Mouse (Mus musculus) testis, adult 2 months (tissue): ENCODE results near the gene Psmf1.

Experiments used
- CTCF ChIP-seq: fragments of 200-500 bp; IDR thresholded peaks from 2 replicates; pipeline ENCODE4 v1.5.1; 2012; ENCODE audit warnings: low read depth, mild to moderate bottlenecking, inconsistent platforms, low read length, moderate library complexity; ENCODE audit not compliant: control insufficient read depth, insufficient read depth, insufficient replicate concordance
- POLR2A ChIP-seq: fragments of 200-500 bp; IDR thresholded peaks from 2 replicates; pipeline ENCODE4 v1.6.1; 2012; ENCODE audit warnings: low read depth, mild to moderate bottlenecking, inconsistent platforms, low read length, moderate library complexity; ENCODE audit not compliant: control insufficient read depth

DNA sequence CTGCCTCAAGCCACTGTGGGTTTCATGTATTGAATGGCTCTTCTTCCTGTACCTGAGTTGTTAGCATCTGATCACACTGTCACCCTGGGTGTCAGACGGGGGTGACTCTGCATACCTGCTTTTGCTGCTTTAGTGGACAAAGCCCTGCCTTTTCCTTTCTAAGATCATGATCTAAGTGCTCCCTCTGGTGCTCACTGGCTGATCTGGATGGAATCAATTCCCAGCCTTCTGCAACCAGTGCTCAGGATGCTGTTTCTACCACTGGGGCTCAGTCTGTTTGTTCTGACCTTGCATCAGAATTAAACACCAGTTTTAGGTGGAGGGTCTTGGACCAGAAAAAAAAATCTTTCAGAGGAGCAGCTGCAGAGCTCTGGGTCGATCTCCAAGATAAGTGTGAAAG is 67.8 kb downstream of the Psmf1 start:
- no peak for TF ChIP-seq CTCF
- TF ChIP-seq POLR2A = no peak
